Mouse (Mus musculus) layer of hippocampus, adult 6 months (tissue): ENCODE measurements around the gene H2-Aa. TPM values are rescaled to one million over a fixed set of nuclear protein-coding genes. Genes with fewer than 3 reads are reported as not detected.

Experiments used
- long read RNA-seq, 2 experiments: library from polyadenylated mRNA; unstranded; transcript quantifications; one replicate each; pipeline ENCODE4 v2.0.0; 2019 to 2020
- polyA plus RNA-seq: library from polyadenylated mRNA; unstranded; fragments of <200 nt; fragmentation: Nextera tagmentation; gene quantifications from 2 replicates; pipeline ENCODE4 v1.2.3, GENCODE M21; 2021

H2-Aa gene
- polyA plus RNA-seq: 2.5 and 7.7 TPM in 2 replicates
- long read RNA-seq, experiment 1, partial matches to known transcripts: 2 of 4 reads
- long read RNA-seq, experiment 1, other reads (novel, unspliced or antisense): 0 of 4 reads
- long read RNA-seq, experiment 2, transcript H2-Aa-201 (5 exons, 1,128 nt): major isoform, 5 of 5 reads
- long read RNA-seq, experiment 2, partial matches to known transcripts: 0 of 5 reads
- long read RNA-seq, experiment 2, other reads (novel, unspliced or antisense): 0 of 5 reads

GRCm38 (mm10) chr17:34287648-34288047 is at the start of gene H2-Aa:
TSS of gene H2-Aa (minus strand) at chr17:34287823.

GRCm38 (mm10) chr17:34325436-34325835 is 37.8 kb upstream of the H2-Aa start, which contains the start of gene H2-Eb2:
TSS of gene H2-Eb2 (plus strand) at chr17:34325665.

GRCm38 (mm10) chr17:34305380-34306030 is 17.9 kb upstream of the H2-Aa start, which contains the start of gene H2-Eb1:
TSS of gene H2-Eb1 (plus strand) at chr17:34305867.

GRCm38 (mm10) chr17:34257594-34258375 is 29.8 kb downstream of the H2-Aa start, which contains the start of gene H2-Ab1:
TSS of gene H2-Ab1 (plus strand) at chr17:34257689.

GRCm38 (mm10) chr17:34238706-34239105 is 48.9 kb downstream of the H2-Aa start, which contains the start of gene H2-Ob:
TSS of gene H2-Ob (plus strand) at chr17:34238903.

Other genes starting within 250 kb of the H2-Aa start
- 0.26 and 0.31 TPM in 2 replicates for gene Col11a2, start 248.4 kb downstream of the H2-Aa start, polyA plus RNA-seq
- 1.9 TPM in 2 replicates for gene H2-Oa, start 195.5 kb downstream of the H2-Aa start, polyA plus RNA-seq
- 41.6 and 44.5 TPM in 2 replicates for gene H2-DMa, start 168.3 kb downstream of the H2-Aa start, polyA plus RNA-seq
- gene Brd2, start 165.2 kb downstream of the H2-Aa start, polyA plus RNA-seq: 39.6 and 50.6 TPM in 2 replicates
- gene H2-DMb2, start 144.5 kb downstream of the H2-Aa start, polyA plus RNA-seq: 0.23 and 0.52 TPM in 2 replicates
- 4.0 and 6.9 TPM in 2 replicates for gene H2-DMb1, start 134.8 kb downstream of the H2-Aa start, polyA plus RNA-seq
- 3.6 and 4.8 TPM in 2 replicates for gene Tap1, start 100.3 kb downstream of the H2-Aa start, polyA plus RNA-seq
- 7.6 and 9.3 TPM in 2 replicates for gene Psmb9, start 100.1 kb downstream of the H2-Aa start, polyA plus RNA-seq
- 25.2 and 28.6 TPM in 2 replicates for gene Psmb8, start 90.1 kb downstream of the H2-Aa start, polyA plus RNA-seq
- 9.9 and 12.6 TPM in 2 replicates for gene Tap2, start 84.3 kb downstream of the H2-Aa start, polyA plus RNA-seq
- gene H2-Ob, start 48.9 kb downstream of the H2-Aa start, polyA plus RNA-seq: 0.60 and 0.68 TPM in 2 replicates
- gene H2-Ab1, start 30.1 kb downstream of the H2-Aa start, polyA plus RNA-seq: 7.6 and 18.3 TPM in 2 replicates
- 4.2 and 7.9 TPM in 2 replicates for gene H2-Eb1, start 18.0 kb upstream of the H2-Aa start, polyA plus RNA-seq
- not detected in 2 replicates for gene H2-Eb2, start 37.8 kb upstream of the H2-Aa start, polyA plus RNA-seq
- gene Btnl2, start 67.0 kb upstream of the H2-Aa start, polyA plus RNA-seq: not detected in 2 replicates
- not detected in 2 replicates for gene Btnl1, start 89.3 kb upstream of the H2-Aa start, polyA plus RNA-seq
- 0.94 and 1.4 TPM in 2 replicates for gene BC051142, start 111.0 kb upstream of the H2-Aa start, polyA plus RNA-seq
- not detected in 2 replicates for gene Btnl4, start 189.5 kb upstream of the H2-Aa start, polyA plus RNA-seq
- gene Btnl6, start 229.5 kb upstream of the H2-Aa start, polyA plus RNA-seq: not detected in 2 replicates